Mouse (Mus musculus) MEL (cell line): Measurements from ENCODE around the gene Fnbp1. TPM values are rescaled to one million over a fixed set of nuclear protein-coding genes. Genes with fewer than 3 reads are reported as not detected.
A peak's percentile ranks its signal among the peaks of the same experiment; 100 is the strongest.

Source experiments
- DNase-seq: peaks from one replicate; pipeline ENCODE4 v3.0.0; 2011; ENCODE audit warnings: low read depth, low spot score
- H3K27ac ChIP-seq: 2 replicates; pipeline ENCODE4 v1.5.1; 2012; ENCODE audit warnings: low read depth, mild to moderate bottlenecking, control low read depth, low read length, moderate library complexity; ENCODE audit not compliant: control insufficient read depth
- H3K27me3 ChIP-seq, 2 experiments: fragments of 150-350 bp in 1 of 2; sonication (generic) in 1 of 2; 2 replicates each; pipeline ENCODE4 v1.6.1; 2012; ENCODE audit warnings: low read length in 2 of 2, mild to moderate bottlenecking in 2 of 2, improper control_type of control experiment in 1 of 2, moderate library complexity in 1 of 2; ENCODE audit not compliant: insufficient read depth in 2 of 2, control insufficient read depth in 1 of 2
- H3K36me3 ChIP-seq, 2 experiments: 2 replicates each; pipeline ENCODE4 v1.6.1; 2012 to 2014; ENCODE audit warnings: low read length in 2 of 2, improper control_type of control experiment in 1 of 2, inconsistent platforms in 1 of 2, mild to moderate bottlenecking in 1 of 2; ENCODE audit not compliant: insufficient read depth in 2 of 2, control insufficient read depth in 1 of 2
- H3K4me1 ChIP-seq, 2 experiments: fragments of 150-350 bp in 1 of 2; sonication (generic) in 1 of 2; 2 replicates each; pipeline ENCODE4 v1.6.1; 2012; ENCODE audit warnings: low read length in 2 of 2, improper control_type of control experiment in 1 of 2, mild to moderate bottlenecking in 1 of 2; ENCODE audit not compliant: insufficient read depth in 2 of 2, control insufficient read depth in 1 of 2
- H3K4me3 ChIP-seq, 2 experiments: fragments of 150-350 bp in 1 of 2; sonication (generic) in 1 of 2; 2 replicates each; pipeline ENCODE4 v1.5.1; 2012; ENCODE audit warnings: low read depth in 2 of 2, low read length in 2 of 2, mild to moderate bottlenecking in 2 of 2, moderate library complexity in 2 of 2, control low read depth in 1 of 2, improper control_type of control experiment in 1 of 2; ENCODE audit not compliant: control insufficient read depth in 1 of 2, insufficient read depth in 1 of 2
- H3K79me2 ChIP-seq: 2 replicates; pipeline ENCODE4 v1.6.1; 2012; ENCODE audit warnings: mild to moderate bottlenecking, low read length, moderate library complexity; ENCODE audit not compliant: control insufficient read depth, poor library complexity, insufficient read depth
- H3K9ac ChIP-seq: 2 replicates; pipeline ENCODE4 v1.6.1; 2012; ENCODE audit warnings: low read depth, mild to moderate bottlenecking, control low read depth, low read length, moderate library complexity; ENCODE audit not compliant: control insufficient read depth, poor library complexity, severe bottlenecking
- H3K9me3 ChIP-seq: fragments of 150-350 bp; sonication (generic); replicated peaks from 2 replicates; pipeline ENCODE4 v1.6.1; 2012; ENCODE audit warnings: mild to moderate bottlenecking, low read length, improper control_type of control experiment, moderate library complexity; ENCODE audit not compliant: insufficient read depth
- BHLHE40 ChIP-seq: IDR thresholded peaks from 2 replicates; pipeline ENCODE4 v1.6.1; 2012; ENCODE audit warnings: low read depth, mild to moderate bottlenecking, inconsistent platforms, low read length, improper control_type of control experiment, borderline replicate concordance
- E2F4 ChIP-seq: IDR thresholded peaks from 2 replicates; pipeline ENCODE4 v1.6.1; 2011; ENCODE audit warnings: low read depth, low read length, improper control_type of control experiment, borderline replicate concordance
- ELF1 ChIP-seq: IDR thresholded peaks from 2 replicates; pipeline ENCODE4 v1.6.1; 2014; ENCODE audit warnings: low read depth, mild to moderate bottlenecking, inconsistent platforms, low read length, improper control_type of control experiment, moderate library complexity
- EP300 ChIP-seq, 2 experiments: IDR thresholded peaks; 2 replicates each; pipeline ENCODE4 v1.6.1; 2011; ENCODE audit warnings: improper control_type of control experiment in 2 of 2, low read length in 2 of 2, low read depth in 1 of 2, mild to moderate bottlenecking in 1 of 2
- ETS1 ChIP-seq: IDR thresholded peaks from 2 replicates; pipeline ENCODE4 v1.6.1; 2012; ENCODE audit warnings: low read depth, mild to moderate bottlenecking, inconsistent platforms, low read length, improper control_type of control experiment, moderate library complexity
- GABPA ChIP-seq: IDR thresholded peaks from 2 replicates; pipeline ENCODE4 v1.6.1; 2012; ENCODE audit warnings: low read depth, mild to moderate bottlenecking, inconsistent platforms, low read length, improper control_type of control experiment, moderate library complexity
- HCFC1 ChIP-seq: IDR thresholded peaks from 2 replicates; pipeline ENCODE4 v1.6.1; 2012; ENCODE audit warnings: low read depth, mild to moderate bottlenecking, inconsistent platforms, low read length, improper control_type of control experiment, moderate library complexity
- JUND ChIP-seq: IDR thresholded peaks from 2 replicates; pipeline ENCODE4 v1.6.1; 2011; ENCODE audit warnings: low read depth, mild to moderate bottlenecking, improper control_type of control experiment, low read length
- KAT2A ChIP-seq: conservative IDR thresholded peaks from 2 replicates; pipeline ENCODE4 v1.6.1; 2012; ENCODE audit warnings: low read depth, low read length, improper control_type of control experiment, inconsistent platforms
- MAFK ChIP-seq: IDR thresholded peaks from 2 replicates; pipeline ENCODE4 v1.6.1; 2011; ENCODE audit warnings: low read depth, mild to moderate bottlenecking, low read length, improper control_type of control experiment, borderline replicate concordance
- MAX ChIP-seq: IDR thresholded peaks from 2 replicates; pipeline ENCODE4 v1.6.1; 2011; ENCODE audit warnings: low read length, improper control_type of control experiment
- MAZ ChIP-seq: IDR thresholded peaks from 2 replicates; pipeline ENCODE4 v1.6.1; 2012; ENCODE audit warnings: low read depth, mild to moderate bottlenecking, inconsistent platforms, low read length, improper control_type of control experiment
- MXI1 ChIP-seq: IDR thresholded peaks from 2 replicates; pipeline ENCODE4 v1.6.1; 2011; ENCODE audit warnings: mild to moderate bottlenecking, low read depth, low read length, improper control_type of control experiment
- MYB ChIP-seq: IDR thresholded peaks from 2 replicates; pipeline ENCODE4 v1.6.1; 2011; ENCODE audit warnings: mild to moderate bottlenecking, low read depth, low read length, improper control_type of control experiment
- MYC ChIP-seq: IDR thresholded peaks from 2 replicates; pipeline ENCODE4 v1.6.1; 2011; ENCODE audit warnings: low read depth, mild to moderate bottlenecking, low read length, improper control_type of control experiment, moderate library complexity
- NELFE ChIP-seq: IDR thresholded peaks from 2 replicates; pipeline ENCODE4 v1.6.1; 2011; ENCODE audit warnings: low read depth, low read length, improper control_type of control experiment
- NRF1 ChIP-seq: IDR thresholded peaks from 2 replicates; pipeline ENCODE4 v1.6.1; 2014; ENCODE audit warnings: low read depth, mild to moderate bottlenecking, inconsistent platforms, low read length, improper control_type of control experiment, moderate library complexity; ENCODE audit not compliant: poor library complexity, insufficient read depth, severe bottlenecking
- POLR2A ChIP-seq, 2 experiments: IDR thresholded peaks; 2 replicates each; pipeline ENCODE4 v1.6.1; 2011 to 2012; ENCODE audit warnings: low read length in 2 of 2, mild to moderate bottlenecking in 2 of 2, control low read depth in 1 of 2, improper control_type of control experiment in 1 of 2, low read depth in 1 of 2, moderate library complexity in 1 of 2; ENCODE audit not compliant: control insufficient read depth in 1 of 2, insufficient read depth in 1 of 2, poor library complexity in 1 of 2
- POLR2AphosphoS2 ChIP-seq: IDR thresholded peaks from 2 replicates; pipeline ENCODE4 v1.6.1; 2011; ENCODE audit warnings: low read length, improper control_type of control experiment
- POLR2AphosphoS5 ChIP-seq: IDR thresholded peaks from 2 replicates; pipeline ENCODE4 v1.6.1; 2012; ENCODE audit warnings: low read depth, borderline replicate concordance, mild to moderate bottlenecking, inconsistent platforms, low read length, moderate library complexity, mixed read lengths
- RCOR1 ChIP-seq: IDR thresholded peaks from 2 replicates; pipeline ENCODE4 v1.6.1; 2012; ENCODE audit warnings: low read depth, mild to moderate bottlenecking, inconsistent platforms, low read length, improper control_type of control experiment
- SIN3A ChIP-seq: IDR thresholded peaks from 2 replicates; pipeline ENCODE4 v1.6.1; 2012; ENCODE audit warnings: low read length, improper control_type of control experiment, inconsistent platforms
- SMC3 ChIP-seq: IDR thresholded peaks from 2 replicates; pipeline ENCODE4 v1.6.1; 2011; ENCODE audit warnings: low read depth, low read length, improper control_type of control experiment
- TAL1 ChIP-seq: IDR thresholded peaks from 2 replicates; pipeline ENCODE4 v1.6.1; 2012; ENCODE audit warnings: mild to moderate bottlenecking, inconsistent platforms, low read length, moderate library complexity, mixed read lengths
- TBP ChIP-seq: IDR thresholded peaks from 2 replicates; pipeline ENCODE4 v1.8.0; 2011; ENCODE audit warnings: low read depth, low read length, improper control_type of control experiment
- TCF12 ChIP-seq: IDR thresholded peaks from 2 replicates; pipeline ENCODE4 v1.6.1; 2014; ENCODE audit warnings: low read depth, mild to moderate bottlenecking, inconsistent platforms, low read length, improper control_type of control experiment, moderate library complexity
- USF2 ChIP-seq, 2 experiments: IDR thresholded peaks; 2 replicates each; pipeline ENCODE4 v1.6.1; 2011 to 2012; ENCODE audit warnings: improper control_type of control experiment in 2 of 2, low read length in 2 of 2, borderline replicate concordance in 1 of 2, inconsistent platforms in 1 of 2, low read depth in 1 of 2, mild to moderate bottlenecking in 1 of 2; ENCODE audit not compliant: insufficient read depth in 1 of 2
- ZC3H11A ChIP-seq: IDR thresholded peaks from 2 replicates; pipeline ENCODE4 v1.6.1; 2012; ENCODE audit warnings: low read depth, mild to moderate bottlenecking, inconsistent platforms, low read length, improper control_type of control experiment
- ZKSCAN1 ChIP-seq: IDR thresholded peaks from 2 replicates; pipeline ENCODE4 v1.6.1; 2012; ENCODE audit warnings: low read depth, mild to moderate bottlenecking, inconsistent platforms, low read length, improper control_type of control experiment, moderate library complexity
- polyA plus RNA-seq, 2 experiments: library from polyadenylated mRNA; stranded (reverse) in 1 of 2; unstranded in 1 of 2; fragments of >175 nt in 1 of 2; fragments of >200 nt in 1 of 2; gene quantifications; 2 replicates each; pipeline versions ENCODE4 v1.2.1 to v1.2.4; 2012; ENCODE audit warnings: low replicate concordance in 2 of 2, low read depth in 1 of 2; ENCODE audit not compliant: insufficient read length in 2 of 2, insufficient read depth in 1 of 2, missing spikeins in 1 of 2
- total RNA-seq: library from RNA; depleted of rRNA; stranded (reverse); fragments of 300-350 nt; gene quantifications from 2 replicates; pipeline ENCODE4 v1.2.3, GENCODE M21; 2012

Gene Fnbp1
- total and polyA plus RNA-seq, 3 experiments, result 3.4 to 17.5 TPM; not detected in 1

DNA sequence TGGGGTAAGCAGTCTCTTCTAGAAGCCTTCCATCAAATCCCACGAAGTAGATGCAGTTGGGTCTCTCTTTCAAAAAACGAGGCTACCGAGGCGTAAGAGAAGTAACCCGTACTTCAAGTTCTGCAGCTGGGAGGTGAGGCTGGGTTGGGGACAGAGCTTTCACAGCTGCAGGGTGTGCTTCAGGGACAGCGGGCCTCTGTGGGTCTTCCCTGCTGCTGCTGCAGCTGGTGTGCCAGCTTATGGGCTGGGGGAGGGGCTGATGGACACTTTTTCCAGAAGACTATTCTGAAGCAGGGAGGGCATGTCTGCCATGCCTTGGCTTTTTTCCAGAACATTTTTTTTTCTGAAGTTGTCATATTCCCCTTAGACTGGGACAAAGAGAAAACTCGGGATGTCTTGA lies 158.8 kb downstream of the Fnbp1 start:
- H3K9me3 ChIP-seq, result no peaks in the 10 kb centered on the region
- H3K9ac ChIP-seq, result peak overlapping the region; percentile 70
- peaks cover 8% of the 10 kb centered on the region for H3K79me2 ChIP-seq
- H3K4me3 ChIP-seq, result peak overlapping the region; percentile 76 to 84
- TF ChIP-seq MAFK (no peak), E2F4 (no peak), BHLHE40 (no peak), HCFC1 (no peak), ZKSCAN1 (no peak), NRF1 (no peak), ETS1 (no peak), SIN3A (no peak), EP300 (IDR thresholded peaks at IDR 0.05; ENCODE audit: low read depth in 1 of 2, low read length in 2 of 2) (no peak), ZC3H11A (no peak), POLR2AphosphoS2 (no peak), MYB (no peak), MXI1 (no peak), JUND (no peak), USF2 (IDR thresholded peaks at IDR 0.05; ENCODE audit: borderline replicate concordance in 1 of 2, insufficient read depth in 1 of 2, low read depth in 1 of 2, low read length in 2 of 2) (no peak), RCOR1 (no peak), NELFE (no peak), SMC3 (no peak), MAX (no peak), TBP (no peak)
- peaks cover 0 to 17% of the 10 kb centered on the region in 2 experiments; a peak in 2 of 4 replicates for H3K36me3 ChIP-seq
- H3K27ac ChIP-seq, result no peak overlapping the region
- no peak for DNase-seq
- no peaks in the 10 kb centered on the region for H3K27me3 ChIP-seq
- H3K4me1 ChIP-seq, result peaks cover 5 to 23% of the 10 kb centered on the region in 2 experiments

DNA sequence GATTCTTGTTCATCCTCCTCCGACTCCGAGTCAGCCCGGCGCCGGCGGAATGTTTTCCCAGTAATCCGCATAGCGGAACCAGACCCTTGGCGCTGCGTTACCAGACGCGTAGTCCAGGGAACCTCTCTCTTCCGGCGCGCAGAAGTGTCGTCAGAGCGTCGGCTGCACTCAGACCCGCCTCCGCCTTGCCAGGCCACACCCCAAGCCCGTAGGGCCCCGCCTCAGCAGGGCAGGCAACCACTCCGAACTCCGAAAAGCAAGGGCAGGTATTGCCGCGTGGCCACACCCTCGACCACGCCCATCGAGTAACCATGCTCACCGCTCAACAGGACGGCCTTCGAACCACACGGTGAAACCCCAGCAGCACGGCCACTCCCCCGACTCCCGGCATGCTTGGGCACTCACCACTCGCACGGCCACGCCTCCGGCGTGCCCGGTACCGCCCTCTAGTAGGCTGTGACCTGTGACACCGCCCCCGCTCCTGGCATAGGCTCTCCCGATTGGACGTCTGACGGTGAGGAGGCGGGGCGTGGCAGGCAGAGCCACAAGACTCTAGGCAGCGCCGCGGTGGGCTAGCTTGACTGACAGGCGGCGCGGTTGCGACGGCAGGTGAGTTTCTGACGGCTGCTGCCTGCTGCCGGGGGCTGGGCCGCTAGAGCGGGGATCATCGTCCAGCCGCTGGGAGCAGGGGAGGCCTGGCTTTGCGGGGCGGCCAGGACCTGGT lies 159.9 kb downstream of the Fnbp1 start, which contains the start of the genes BC005624 and Usp20:
Gene BC005624, minus strand, starts transcription at position 412 of the 724 bp plus-strand sequence.
Gene Usp20, plus strand, starts transcription at position 490 of the 724 bp plus-strand sequence.
- H3K27ac ChIP-seq, result no peak within 1 kb of the TSS
- no peaks in the 10 kb centered on the region for H3K27me3 ChIP-seq
- H3K79me2 ChIP-seq, result peaks cover 8% of the 10 kb centered on the region
- H3K36me3 ChIP-seq, result peaks cover 0 to 17% of the 10 kb centered on the region in 2 experiments; a peak in 2 of 4 replicates
- peaks cover 5 to 23% of the 10 kb centered on the region in 2 experiments for H3K4me1 ChIP-seq
- no peaks in the 10 kb centered on the region for H3K9me3 ChIP-seq
- H3K9ac ChIP-seq, result peak within 1 kb of the TSS; percentile 70
- DNase-seq, result peak; percentile 99
- peak within 1 kb of the TSS; percentile 76 to 84 for H3K4me3 ChIP-seq
- TF ChIP-seq SIN3A (peak; percentile 100), NRF1 (peak; percentile 33; the same call in 1 of the 2 replicates), POLR2A (IDR thresholded peaks at IDR 0.05; ENCODE audit: control insufficient read depth in 1 of 2, insufficient read depth in 1 of 2, low read depth in 1 of 2, low read length in 2 of 2, poor library complexity in 1 of 2) (peak; percentile 54 to 63; a peak in 2 of 4 replicates), TCF12 (0 out of 2 replicates have a peak, but pooled peaks have one; percentile 11), MAZ (peak; percentile 67; the same call in 1 of the 2 replicates), TAL1 (no peak), KAT2A (no peak; the same call in 1 of the 2 replicates), ZKSCAN1 (no peak), EP300 (IDR thresholded peaks at IDR 0.05; ENCODE audit: low read depth in 1 of 2, low read length in 2 of 2) (no peak), ETS1 (0 out of 2 replicates have a peak, but pooled peaks have one; percentile 5), ELF1 (peak; percentile 97), MYC (peak; percentile 72; the same call in 1 of the 2 replicates), HCFC1 (peak; percentile 94), RCOR1 (no peak), SMC3 (no peak), POLR2AphosphoS5 (no peak), GABPA (no peak; the same call in 1 of the 2 replicates), USF2 (IDR thresholded peaks at IDR 0.05; ENCODE audit: borderline replicate concordance in 1 of 2, insufficient read depth in 1 of 2, low read depth in 1 of 2, low read length in 2 of 2) (no peak)
